Mouse (Mus musculus) G1E (cell line): Measurements from ENCODE around the gene Clpsl2.

ENCODE experiments used
- CTCF ChIP-seq: IDR thresholded peaks from 2 replicates; pipeline ENCODE4 v1.5.1; 2012; ENCODE audit warnings: low read depth, low read length, inconsistent platforms, mixed read lengths
- GATA1 ChIP-seq: IDR thresholded peaks from 2 replicates; pipeline ENCODE4 v1.6.1; 2012; ENCODE audit warnings: borderline replicate concordance, low read length, inconsistent platforms, mixed read lengths
- GATA2 ChIP-seq: IDR thresholded peaks from 2 replicates; pipeline ENCODE4 v1.6.1; 2012; ENCODE audit warnings: low read depth, low read length, inconsistent platforms, borderline replicate concordance
- POLR2AphosphoS5 ChIP-seq: IDR thresholded peaks from 2 replicates; pipeline ENCODE4 v1.6.1; 2012; ENCODE audit warnings: low read depth, low read length, inconsistent platforms; ENCODE audit not compliant: insufficient replicate concordance
- TAL1 ChIP-seq: conservative IDR thresholded peaks from 2 replicates; pipeline ENCODE4 v1.6.1; 2012; ENCODE audit warnings: low read depth, low read length, inconsistent platforms, mixed read lengths

DNA sequence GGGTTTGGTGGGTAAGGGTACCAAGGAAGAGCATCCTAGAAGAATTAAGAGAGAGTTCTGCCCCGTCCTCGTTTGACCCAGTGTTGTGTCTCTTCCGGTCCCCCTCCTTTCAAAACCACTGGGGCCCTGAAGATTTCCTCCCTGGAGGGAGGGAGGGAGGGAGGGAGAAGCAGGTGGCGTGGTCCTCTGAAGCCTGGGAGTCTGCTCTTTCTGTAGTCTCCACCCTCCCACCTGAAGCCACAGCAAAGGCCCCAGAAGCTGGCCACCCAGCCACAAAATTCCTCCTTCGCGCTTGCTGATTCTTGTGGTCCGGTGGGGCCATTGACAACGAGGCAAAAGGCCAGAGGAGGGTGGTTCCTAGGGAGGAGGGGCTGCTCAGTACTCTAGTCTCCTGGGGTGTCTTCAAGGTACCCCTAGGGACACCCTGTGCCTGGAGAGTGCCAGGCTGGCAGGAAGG, 30.6 kb upstream of the Clpsl2 start:
- TF ChIP-seq CTCF (no peak), GATA1 (no peak), POLR2AphosphoS5 (no peak), GATA2 (no peak), TAL1 (no peak)
